8 mouse cellular contexts compared by ENCODE assay signal in the genomic region with DNA sequence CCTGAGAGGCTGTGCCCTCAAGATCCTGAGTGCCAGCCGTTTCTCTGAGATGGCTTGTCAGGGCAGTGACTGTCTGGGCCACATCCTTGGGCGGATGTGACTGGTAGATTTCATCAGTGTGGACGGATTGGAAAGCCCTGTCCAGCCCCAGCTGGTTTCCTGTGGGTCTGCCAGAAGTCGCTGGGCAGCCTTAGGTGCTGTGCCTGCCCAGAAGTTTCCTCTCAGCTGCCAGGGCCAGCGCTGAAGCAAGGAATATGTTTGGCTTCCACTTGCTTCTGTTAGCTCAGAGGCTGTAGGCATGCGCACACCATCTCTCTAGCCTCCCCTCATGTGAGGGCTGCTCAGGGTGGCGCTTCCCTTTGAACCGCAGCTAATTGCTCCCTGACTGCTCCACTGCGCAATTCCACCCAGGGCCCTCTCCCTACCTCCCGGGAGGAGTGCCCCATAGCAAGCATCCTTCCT.
DNase-seq lines count a peak whose midpoint lies in the region; ATAC-seq and TF ChIP-seq lines count a peak whose summit lies in the region.

No protein-coding gene starts in this region.

- H3K27ac ChIP-seq in kidney, postnatal 0 days = no peak overlapping the region

- no peak overlapping the region for H3K4me2 ChIP-seq in kidney, postnatal 0 days (ENCODE audit: low read length)

- no peak for TF ChIP-seq CTCF in kidney, postnatal 0 days (IDR thresholded peaks at IDR 0.05; ENCODE audit: low read depth)

- no peak overlapping the region for H3K4me3 ChIP-seq in kidney, postnatal 0 days (replicated peaks; ENCODE audit: low read depth, low read length)
- H3K4me3 ChIP-seq in megakaryocyte, embryonic 14.5 days (replicated peaks) = peak overlapping the region; percentile 78

- H3K27me3 ChIP-seq in kidney, postnatal 0 days (ENCODE audit: insufficient read depth, low read length) = no peaks in the 10 kb centered on the region
- H3K27me3 ChIP-seq in megakaryocyte, embryonic 14.5 days (replicated peaks) = no peaks in the 10 kb centered on the region

- 0 out of 2 replicates have a peak, but pooled peaks cover 5% of the 10 kb centered on the region for H3K4me1 ChIP-seq in kidney, postnatal 0 days (replicated peaks; ENCODE audit: insufficient read depth, low read length)
- H3K4me1 ChIP-seq in megakaryocyte, embryonic 14.5 days = peaks cover 92% of the 10 kb centered on the region

- H3K36me3 ChIP-seq in kidney, postnatal 0 days (ENCODE audit: insufficient read depth, low read length) = no peaks in the 10 kb centered on the region; the same call in 1 of the 2 replicates
- H3K36me3 ChIP-seq in megakaryocyte, embryonic 14.5 days (replicated peaks; ENCODE audit: low read length) = peaks cover 52% of the 10 kb centered on the region

- peak; percentile 57; the same call in 1 of the 2 replicates for ATAC-seq in kidney, postnatal 0 days (replicated peaks; ENCODE audit: low FRiP score, low read depth)

- peak; percentile 24 for DNase-seq in kidney, postnatal 0 days (ENCODE audit: low spot score)
- no peak for DNase-seq in kidney, adult 8-10 months
- peak; percentile 79 for DNase-seq in adipocyte (ENCODE audit: low spot score)
- DNase-seq in gastrocnemius, adult 18-20 months (ENCODE audit: low spot score) = peak; percentile 40
- peak; percentile 38 to 67 for DNase-seq in layer of hippocampus, postnatal 14 days (ENCODE audit: low spot score in 2 of 2)
- DNase-seq in embryo, embryonic 10.5 days (ENCODE audit: low spot score) = no peak
- no peak for DNase-seq in spleen, adult 18-20 months

- H3K9ac ChIP-seq in kidney, postnatal 0 days (ENCODE audit: low read depth, low read length) = 0 out of 2 replicates have a peak overlapping the region, but pooled peaks have one; percentile 13

- no peaks in the 10 kb centered on the region for H3K9me3 ChIP-seq in kidney, postnatal 0 days (replicated peaks; ENCODE audit: low read length)
- H3K9me3 ChIP-seq in megakaryocyte, embryonic 14.5 days = peaks cover 9% of the 10 kb centered on the region; the same call in 1 of the 2 replicates

- WGBS in kidney, postnatal 0 days = 25% methylated on average over 10 of the region's 10 CpGs

Comparison
In these comparisons a context has a peak if more than half of its experiments do, and no peak if none do; other contexts are left out.
1. DNase-seq: peak in kidney, postnatal 0 days (single experiment), adipocyte (single experiment), gastrocnemius, adult 18-20 months (single experiment) and layer of hippocampus, postnatal 14 days (2 of 2); none in kidney, adult 8-10 months (0 of 2), embryo, embryonic 10.5 days (single experiment) and spleen, adult 18-20 months (0 of 2).